Mouse (Mus musculus) CH12F3 (cell line): ENCODE measurements at regions not wholly inside any gene's neighbourhood (a gene's known extent, or its start where the extent isn't known, plus 50 kb on each side); places are given as distances from the start of the nearest gene placed in this dataset.

Experiments used
- in situ Hi-C: fragments of 300-500 bp; cut with MboI; formaldehyde crosslinking; loops from 2 replicates; pipeline ENCODE4 v1.14.3; 2020; ENCODE audit warnings: low sequenced_read_pairs

- in situ Hi-C loops, result no loop called here
Observed at GRCm38 (mm10) chr14:114857171-114857570, 234.8 kb upstream of the Gpc5 start.

- in situ Hi-C loops, result no loop called here
Observed at GRCm38 (mm10) chr14:114857689-114858088, 234.3 kb upstream of the Gpc5 start.

- in situ Hi-C loops, result no loop called here
Observed at GRCm38 (mm10) chr14:114863585-114863984, 228.4 kb upstream of the Gpc5 start.

GRCm38 (mm10) chr14:114864102-114864501, 227.9 kb upstream of the Gpc5 start:
- in situ Hi-C loops, result no loop called here

- in situ Hi-C loops, result no loop called here
Observed at GRCm38 (mm10) chr14:114869233-114869632, 222.8 kb upstream of the Gpc5 start.

GRCm38 (mm10) chr14:114875101-114875500, 216.9 kb upstream of the Gpc5 start:
- in situ Hi-C loops, result no loop called here

- in situ Hi-C loops, result no loop called here
Observed at GRCm38 (mm10) chr14:114876427-114876826, 215.6 kb upstream of the Gpc5 start.

GRCm38 (mm10) chr14:114877477-114877876, 214.5 kb upstream of the Gpc5 start:
- in situ Hi-C loops, result no loop called here

GRCm38 (mm10) chr14:114880291-114880690, 211.7 kb upstream of the Gpc5 start:
- in situ Hi-C loops, result no loop called here

- in situ Hi-C loops, result no loop called here
Observed at GRCm38 (mm10) chr14:114904109-114904508, 187.9 kb upstream of the Gpc5 start.

- in situ Hi-C loops, result no loop called here
Observed at GRCm38 (mm10) chr14:114912271-114912670, 179.7 kb upstream of the Gpc5 start.

- in situ Hi-C loops, result no loop called here
Observed at GRCm38 (mm10) chr14:114913238-114913637, 178.8 kb upstream of the Gpc5 start.

- in situ Hi-C loops, result no loop called here
Observed at GRCm38 (mm10) chr14:114945744-114946143, 146.3 kb upstream of the Gpc5 start.

- in situ Hi-C loops, result no loop called here
Observed at GRCm38 (mm10) chr14:114946321-114946720, 145.7 kb upstream of the Gpc5 start.

GRCm38 (mm10) chr14:114948341-114949155, 143.5 kb upstream of the Gpc5 start:
- in situ Hi-C loops, result no loop called here

GRCm38 (mm10) chr14:114949156-114949496, 142.9 kb upstream of the Gpc5 start:
- in situ Hi-C loops, result no loop called here

GRCm38 (mm10) chr14:114952280-114952679, 139.7 kb upstream of the Gpc5 start:
- in situ Hi-C loops, result no loop called here

- in situ Hi-C loops, result no loop called here
Observed at GRCm38 (mm10) chr14:114953070-114953665, 138.8 kb upstream of the Gpc5 start.

GRCm38 (mm10) chr14:114954287-114954686, 137.7 kb upstream of the Gpc5 start:
- in situ Hi-C loops, result no loop called here

GRCm38 (mm10) chr14:114955572-114955971, 136.4 kb upstream of the Gpc5 start:
- in situ Hi-C loops, result no loop called here

GRCm38 (mm10) chr14:114960273-114960672, 131.7 kb upstream of the Gpc5 start:
- in situ Hi-C loops, result loop anchor here (5.0 kb wide), 1 partner anchor 107 kb away; no protein-coding TSS in a partner anchor

GRCm38 (mm10) chr14:114965941-114966340, 126.1 kb upstream of the Gpc5 start:
- in situ Hi-C loops, result no loop called here
